Mouse (Mus musculus): ENCODE results near the gene Dcxr.
"Not testable (repeated sequence)": the region's sequence is repeated elsewhere in the genome, so short reads cannot be mapped to it uniquely, and the experiment has no call there.

The Dcxr gene

GRCm38 (mm10) chr11:120727169-120727527 lies at the start of gene Dcxr:
Dcxr (minus strand) TSS chr11:120727281.
- peak; percentile 66 for DNase-seq (ENCODE audit: low read depth, low spot score)

GRCm38 (mm10) chr11:120775774-120776469 lies 48.8 kb upstream of the Dcxr start:
- peak; percentile 89 for DNase-seq (ENCODE audit: low read depth, low spot score)

GRCm38 (mm10) chr11:120773463-120774190 lies 46.5 kb upstream of the Dcxr start:
- DNase-seq (ENCODE audit: low read depth, low spot score), result no peak

- DNase-seq (ENCODE audit: low read depth, low spot score), result no peak
Measured at GRCm38 (mm10) chr11:120772749-120773148, 45.7 kb upstream of the Dcxr start.

GRCm38 (mm10) chr11:120768206-120768605 lies 41.1 kb upstream of the Dcxr start:
- no peak for DNase-seq (ENCODE audit: low read depth, low spot score)

GRCm38 (mm10) chr11:120767023-120767422 lies 39.9 kb upstream of the Dcxr start:
- DNase-seq (ENCODE audit: low read depth, low spot score), result not testable (repeated sequence)

- not testable (repeated sequence) for DNase-seq (ENCODE audit: low read depth, low spot score)
Measured at GRCm38 (mm10) chr11:120763121-120763999, 36.3 kb upstream of the Dcxr start.

- DNase-seq (ENCODE audit: low read depth, low spot score), result not testable (repeated sequence)
Measured at GRCm38 (mm10) chr11:120762672-120763041, 35.6 kb upstream of the Dcxr start, which contains the start of gene Hmga1b. Hmga1b (plus strand) TSS chr11:120762794.

- no peak for DNase-seq (ENCODE audit: low read depth, low spot score)
Measured at GRCm38 (mm10) chr11:120761811-120762671, 35.0 kb upstream of the Dcxr start.

GRCm38 (mm10) chr11:120760236-120760635 lies 33.2 kb upstream of the Dcxr start:
- DNase-seq (ENCODE audit: low read depth, low spot score), result peak; percentile 44

- no peak for DNase-seq (ENCODE audit: low read depth, low spot score)
Measured at GRCm38 (mm10) chr11:120751606-120752005, 24.5 kb upstream of the Dcxr start.

- DNase-seq (ENCODE audit: low read depth, low spot score), result peak; percentile 52
Measured at GRCm38 (mm10) chr11:120749430-120749829, 22.3 kb upstream of the Dcxr start.

GRCm38 (mm10) chr11:120747974-120748373 lies 20.9 kb upstream of the Dcxr start:
- DNase-seq (ENCODE audit: low read depth, low spot score), result no peak

- DNase-seq (ENCODE audit: low read depth, low spot score), result no peak
Measured at GRCm38 (mm10) chr11:120744121-120744701, 17.1 kb upstream of the Dcxr start.

GRCm38 (mm10) chr11:120740981-120741380 lies 13.9 kb upstream of the Dcxr start:
- no peak for DNase-seq (ENCODE audit: low read depth, low spot score)

- no peak for DNase-seq (ENCODE audit: low read depth, low spot score)
Measured at GRCm38 (mm10) chr11:120736424-120736823, 9.3 kb upstream of the Dcxr start.

GRCm38 (mm10) chr11:120733521-120733920 lies 6.4 kb upstream of the Dcxr start:
- DNase-seq (ENCODE audit: low read depth, low spot score), result no peak

- no peak for DNase-seq (ENCODE audit: low read depth, low spot score)
Measured at GRCm38 (mm10) chr11:120731858-120732680, 5.0 kb upstream of the Dcxr start, which contains the start of gene Cbr2. Cbr2 (minus strand) TSS chr11:120732114.

- DNase-seq (ENCODE audit: low read depth, low spot score), result no peak
Measured at GRCm38 (mm10) chr11:120731395-120731794, 4.3 kb upstream of the Dcxr start.

Data from CD4-positive helper T cell, adult 2 months (primary cell).